Mouse (Mus musculus) neural tube, embryonic 12.5 days (tissue): ENCODE measurements around the gene Fam131c. TPM values are rescaled to one million over a fixed set of nuclear protein-coding genes. Genes with fewer than 3 reads are reported as not detected.

Experiments used
- ATAC-seq: fragments of 200-750 bp; cut with Nextera tagmentation; 2 replicates; pipeline ENCODE4 v1.8.0; 2017; ENCODE audit warnings: low read depth, mild to moderate bottlenecking, moderate TSS enrichment, moderate library complexity; ENCODE audit not compliant: low FRiP score
- H3K27ac ChIP-seq: fragments of 300-500 bp; sonication (generic); 2 replicates; pipeline ENCODE4 v1.5.1; 2016
- H3K27me3 ChIP-seq: fragments of 300-500 bp; sonication (generic); replicated peaks from 2 replicates; pipeline ENCODE4 v1.6.1; 2016; ENCODE audit warnings: mild to moderate bottlenecking
- H3K36me3 ChIP-seq: fragments of 300-500 bp; sonication (generic); 2 replicates; pipeline ENCODE4 v1.6.1; 2016; ENCODE audit warnings: mild to moderate bottlenecking
- H3K4me1 ChIP-seq: fragments of 300-500 bp; sonication (generic); 2 replicates; pipeline ENCODE4 v1.6.1; 2016
- H3K4me2 ChIP-seq: fragments of 300-500 bp; sonication (generic); replicated peaks from 2 replicates; pipeline ENCODE4 v1.6.1; 2016; ENCODE audit warnings: mild to moderate bottlenecking
- H3K4me3 ChIP-seq: fragments of 300-500 bp; sonication (generic); 2 replicates; pipeline ENCODE4 v1.5.1; 2016
- H3K9ac ChIP-seq: fragments of 300-500 bp; sonication (generic); 2 replicates; pipeline ENCODE4 v1.6.1; 2016; ENCODE audit warnings: mild to moderate bottlenecking
- H3K9me3 ChIP-seq: fragments of 300-500 bp; sonication (generic); 2 replicates; pipeline ENCODE4 v1.6.1; 2016; ENCODE audit warnings: mild to moderate bottlenecking
- WGBS: fragments of 180-500 bp; shearing (Covaris S2); methylation state at CpG from one replicate; pipeline ENCODE4 v1.1.7; 2016; 5-methylcytosine and 5-hydroxymethylcytosine counted together
- microRNA-seq: library from miRNA; unstranded; fragments of <30 nt; microRNA quantifications from one replicate; pipeline ENCODE4, GENCODE M21; 2017
- polyA plus RNA-seq: library from polyadenylated mRNA; unstranded; fragments of >200 nt; fragmentation: Nextera tagmentation; extraction: Ambion mirVana; gene quantifications from 2 replicates; pipeline ENCODE4 v1.2.1, GENCODE M21; 2016

Fam131c gene
- polyA plus RNA-seq, 1 experiment from 2014 or later, result 2.5 TPM

DNA sequence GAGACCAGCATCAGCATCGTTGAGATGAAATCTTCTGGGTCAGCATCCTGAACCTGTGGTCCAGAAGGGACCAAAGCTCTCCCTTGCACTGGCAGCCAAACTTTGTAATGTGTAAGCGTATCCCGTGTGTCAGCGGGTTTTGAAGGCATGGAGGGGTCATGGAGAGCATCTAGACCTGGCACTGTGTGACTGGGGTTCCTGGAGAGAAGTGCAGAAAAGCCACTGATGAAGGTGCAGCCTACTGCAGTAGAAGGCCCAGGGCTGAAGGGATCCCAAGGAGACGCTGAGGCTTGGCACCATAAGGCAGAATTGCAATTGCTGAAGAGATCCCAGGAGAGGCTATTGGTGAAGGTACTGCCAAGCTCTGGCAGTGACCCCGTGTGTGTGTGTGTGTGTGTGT, 61.4 kb downstream of the Fam131c start:
- no peaks in the 10 kb centered on the region for H3K36me3 ChIP-seq

DNA sequence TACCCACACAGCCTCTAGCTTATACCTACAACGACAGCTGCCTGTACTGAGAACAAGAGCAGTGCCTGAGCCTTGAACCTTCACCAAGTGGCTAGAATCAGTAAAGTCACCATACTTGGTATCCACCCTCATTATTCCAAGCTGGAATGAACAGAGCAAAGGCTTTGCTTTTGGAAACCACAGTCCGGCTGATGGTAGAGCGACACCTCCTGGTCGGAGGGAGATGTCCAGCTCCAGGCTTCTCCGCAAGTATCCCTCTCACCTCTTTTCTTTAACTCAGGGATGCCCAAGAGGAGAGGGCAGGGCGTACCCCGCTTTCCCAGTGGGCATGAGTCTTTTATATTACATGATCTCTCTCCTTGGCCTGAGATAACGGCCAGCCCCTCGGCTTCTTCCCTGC, 61.8 kb downstream of the Fam131c start:
- Histone ChIP-seq H3K9ac (no peak overlapping the region), H3K9me3 (no peaks in the 10 kb centered on the region), H3K4me1 (peaks cover 10% of the 10 kb centered on the region; the same call in 1 of the 2 replicates), H3K27ac (no peak overlapping the region), H3K4me3 (no peak overlapping the region), H3K4me2 (no peak overlapping the region), H3K27me3 (peaks cover 18% of the 10 kb centered on the region), H3K36me3 (no peaks in the 10 kb centered on the region)
- WGBS, result 51% methylated on average over 9 of the region's 9 CpGs
- no peak for ATAC-seq

More for the DNA sequence above, 61.4 kb downstream of the Fam131c start:
- no peak for ATAC-seq
- no peak overlapping the region for H3K4me3 ChIP-seq
- peaks cover 10% of the 10 kb centered on the region; the same call in 1 of the 2 replicates for H3K4me1 ChIP-seq
- no peak overlapping the region for H3K9ac ChIP-seq
- no peak overlapping the region for H3K27ac ChIP-seq
- no peak overlapping the region for H3K4me2 ChIP-seq
- peaks cover 23% of the 10 kb centered on the region for H3K27me3 ChIP-seq
- H3K9me3 ChIP-seq, result no peaks in the 10 kb centered on the region
- 80% methylated on average over 6 of the region's 6 CpGs for WGBS

DNA sequence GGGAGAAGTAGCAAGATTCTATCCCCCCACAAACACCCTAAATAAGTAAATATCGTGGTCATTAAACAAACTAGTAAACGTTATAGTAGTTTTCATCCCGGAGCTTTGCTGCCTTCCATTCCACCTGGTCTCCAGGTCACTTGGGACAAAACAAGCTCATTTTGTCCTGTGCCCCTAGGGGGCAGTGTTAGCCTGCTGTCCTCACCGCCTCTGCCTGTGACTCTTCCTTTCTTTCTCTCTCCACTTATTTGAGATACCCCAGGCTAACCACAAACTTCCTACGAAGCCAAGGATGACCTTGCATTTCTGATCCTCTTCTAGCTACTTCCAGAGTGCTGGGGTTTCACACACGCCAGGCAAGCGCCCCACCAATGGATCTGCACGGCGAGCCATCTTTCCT, 63.0 kb downstream of the Fam131c start:
- ATAC-seq, result no peak
- H3K4me1 ChIP-seq, result peaks cover 2% of the 10 kb centered on the region; the same call in 1 of the 2 replicates
- H3K9me3 ChIP-seq, result no peaks in the 10 kb centered on the region
- no peak overlapping the region for H3K27ac ChIP-seq
- H3K4me3 ChIP-seq, result no peak overlapping the region
- no peak overlapping the region for H3K9ac ChIP-seq
- H3K4me2 ChIP-seq, result no peak overlapping the region
- H3K27me3 ChIP-seq, result 0 out of 2 replicates have a peak, but pooled peaks cover 8% of the 10 kb centered on the region
- no peaks in the 10 kb centered on the region for H3K36me3 ChIP-seq
- WGBS, result 48% methylated on average over 9 of the region's 9 CpGs

DNA sequence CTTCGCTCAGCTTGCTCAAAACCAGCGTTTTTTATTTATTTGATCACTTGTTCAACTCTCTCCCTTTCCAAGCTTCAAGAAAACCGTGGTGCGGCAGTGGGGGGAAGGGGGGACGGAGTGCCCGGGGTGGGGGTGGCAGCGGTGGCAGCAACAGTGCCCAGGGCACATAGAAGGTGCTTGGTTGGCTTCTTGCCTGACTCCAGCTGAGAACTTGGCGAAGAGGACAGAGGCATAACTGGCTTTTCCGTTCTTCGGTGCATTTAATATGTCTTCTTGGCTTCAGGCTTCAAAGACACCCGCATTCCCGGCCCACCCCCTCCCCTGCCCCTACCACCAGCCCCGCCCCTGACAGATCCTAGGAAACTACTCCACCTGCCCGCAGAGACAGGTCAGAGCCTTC, 64.6 kb downstream of the Fam131c start:
- Histone ChIP-seq H3K9me3 (no peaks in the 10 kb centered on the region), H3K27me3 (no peaks in the 10 kb centered on the region), H3K4me3 (no peak overlapping the region), H3K36me3 (no peaks in the 10 kb centered on the region), H3K27ac (no peak overlapping the region), H3K9ac (no peak overlapping the region), H3K4me2 (no peak overlapping the region), H3K4me1 (no peaks in the 10 kb centered on the region)
- no peak for ATAC-seq
- WGBS, result 67% methylated on average over 14 of the region's 14 CpGs

DNA sequence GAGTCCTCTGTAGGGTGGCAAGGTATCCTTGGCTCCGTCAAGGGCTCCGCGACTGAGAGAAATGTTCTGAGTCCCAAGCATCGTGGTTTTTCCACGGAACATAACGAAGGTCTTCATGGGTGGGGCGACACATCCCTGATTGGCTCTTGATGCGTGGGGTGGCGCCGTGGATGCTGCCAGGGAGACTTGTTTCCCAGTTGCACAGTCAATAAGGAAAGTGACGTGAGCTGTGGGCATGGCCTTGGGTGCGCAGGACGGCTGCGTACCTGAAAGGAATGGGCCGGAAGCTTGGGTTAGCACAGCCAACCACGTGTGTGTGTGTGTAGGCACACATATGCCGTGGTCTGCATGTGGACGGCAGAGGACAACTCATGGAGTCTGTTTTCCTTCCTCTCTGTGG, 65.2 kb downstream of the Fam131c start:
- Histone ChIP-seq H3K4me1 (no peaks in the 10 kb centered on the region), H3K9me3 (no peaks in the 10 kb centered on the region), H3K4me3 (no peak overlapping the region), H3K9ac (no peak overlapping the region), H3K27ac (no peak overlapping the region), H3K27me3 (no peaks in the 10 kb centered on the region), H3K4me2 (no peak overlapping the region), H3K36me3 (no peaks in the 10 kb centered on the region)
- 83% methylated on average over 18 of the region's 18 CpGs for WGBS
- ATAC-seq, result no peak

Small RNA genes within 50 kb of the gene (microRNA-seq; reads per million reads assigned to microRNA genes)
- gene Gm25690, result not detected

Other genes with a start within 250 kb of the Fam131c start
- 32.0 TPM in 2 replicates for gene Szrd1, start 228.4 kb upstream of the Fam131c start, polyA plus RNA-seq
- 28.4 and 29.3 TPM in 2 replicates for gene Fbxo42, start 220.3 kb upstream of the Fam131c start, polyA plus RNA-seq
- 5.5 TPM in 2 replicates for gene Rsg1, start 154.3 kb upstream of the Fam131c start, polyA plus RNA-seq
- 1.6 and 3.1 TPM in 2 replicates for gene Arhgef19, start 128.7 kb upstream of the Fam131c start, polyA plus RNA-seq
- gene Epha2, start 67.0 kb upstream of the Fam131c start, polyA plus RNA-seq, result 2.7 and 3.0 TPM in 2 replicates
- gene Clcnka, start 30.5 kb downstream of the Fam131c start, polyA plus RNA-seq, result not detected in 2 replicates
- not detected in 2 replicates for gene Clcnkb, start 47.8 kb downstream of the Fam131c start, polyA plus RNA-seq
- 0.14 TPM in 1 of 2 replicates, not detected in the other for gene Hspb7, start 52.6 kb downstream of the Fam131c start, polyA plus RNA-seq
- 0.38 TPM in 1 of 2 replicates, not detected in the other for gene Srarp, start 67.9 kb downstream of the Fam131c start, polyA plus RNA-seq
- gene Zbtb17, start 76.4 kb downstream of the Fam131c start, polyA plus RNA-seq, result 51.6 and 55.7 TPM in 2 replicates
- 21.1 and 21.3 TPM in 2 replicates for gene Spen, start 170.4 kb downstream of the Fam131c start, polyA plus RNA-seq
- 30.6 and 37.0 TPM in 2 replicates for gene Fblim1, start 237.9 kb downstream of the Fam131c start, polyA plus RNA-seq